ENCODE assay signal across 8 mouse cellular contexts in the genomic region with DNA sequence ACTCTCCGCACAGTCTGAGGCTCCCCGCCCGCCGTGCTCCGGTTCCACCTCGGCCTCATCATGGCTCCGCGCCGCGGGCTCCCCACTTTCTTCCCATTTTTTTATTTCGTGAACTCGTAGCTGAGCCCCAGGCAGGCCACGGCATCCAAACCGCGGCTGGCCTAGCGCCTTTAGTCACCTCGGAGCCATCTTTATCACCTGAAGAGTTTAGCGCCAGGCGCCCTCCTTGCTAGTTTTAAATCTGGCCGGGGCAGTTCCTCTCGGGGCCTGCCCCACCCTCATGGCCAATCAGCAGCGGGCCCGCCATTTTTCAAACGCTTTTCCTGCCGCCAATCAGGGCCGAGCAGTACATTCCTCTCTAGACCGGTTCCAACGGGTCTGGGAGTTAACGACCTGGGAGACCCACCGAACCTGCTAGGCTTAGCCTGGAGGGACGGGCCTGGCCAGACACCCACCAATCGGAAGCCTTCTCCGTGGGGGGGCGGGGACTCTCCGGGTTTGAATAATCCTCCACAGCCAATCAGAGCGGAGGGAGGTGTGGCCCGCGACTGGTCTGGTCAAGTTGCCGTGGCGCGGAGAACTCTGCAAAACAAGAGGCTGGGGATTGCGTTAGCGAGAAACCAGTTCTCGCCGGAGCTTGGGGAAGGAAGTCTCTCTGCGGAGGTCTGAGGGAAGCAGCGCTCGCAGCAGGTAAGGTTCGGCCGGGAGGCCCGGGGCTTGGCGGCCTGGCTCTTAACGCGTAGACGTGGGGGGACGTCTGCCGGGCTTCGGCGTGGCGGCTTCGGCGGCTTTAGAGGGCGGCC. TPM values are rescaled to one million over a fixed set of nuclear protein-coding genes. Genes with fewer than 3 reads are reported as not detected.
DNase-seq lines count a peak whose midpoint lies in the region; ATAC-seq lines count a peak whose summit lies in the region.

Hmgb2 (plus strand) TSS at position 592 of the 803 bp plus-strand sequence.

- DNase-seq in T-cell, adult 2 months (ENCODE audit: low spot score), result peak; percentile 99
- DNase-seq in cerebellum, postnatal 36 days, result peak; percentile 99 to 100
- peak; percentile 99 for DNase-seq in frontal cortex, postnatal 36 days (ENCODE audit: low spot score in 2 of 2)
- peak; percentile 99 for DNase-seq in left cerebral cortex, adult 11 months (ENCODE audit: low spot score)
- peak; percentile 100 for DNase-seq in lung, postnatal 4 days
- peak; percentile 99 for DNase-seq in retina, postnatal 7 days (ENCODE audit: low read depth, low spot score)
- peak; percentile 98 for DNase-seq in urinary bladder, adult 2 months (ENCODE audit: low spot score)

- no peaks in the 10 kb centered on the region for H3K27me3 ChIP-seq in hindbrain, embryonic 15.5 days

- no peaks in the 10 kb centered on the region for H3K9me3 ChIP-seq in hindbrain, embryonic 15.5 days

- H3K9ac ChIP-seq in hindbrain, embryonic 15.5 days, result peak within 1 kb of the TSS; percentile 92

- H3K36me3 ChIP-seq in hindbrain, embryonic 15.5 days, result no peaks in the 10 kb centered on the region

- H3K4me2 ChIP-seq in hindbrain, embryonic 15.5 days, result peak within 1 kb of the TSS; percentile 70

- H3K4me1 ChIP-seq in hindbrain, embryonic 15.5 days (replicated peaks), result peaks cover 4% of the 10 kb centered on the region; the same call in 1 of the 2 replicates

- peak; percentile 100 for ATAC-seq in hindbrain, embryonic 15.5 days (ENCODE audit: low FRiP score, low read depth)

- H3K27ac ChIP-seq in hindbrain, embryonic 15.5 days (replicated peaks), result peak within 1 kb of the TSS; percentile 99

- WGBS in hindbrain, embryonic 15.5 days, result under 1% methylated on average over 63 of the region's 63 CpGs

- peak within 1 kb of the TSS; percentile 97 for H3K4me3 ChIP-seq in hindbrain, embryonic 15.5 days

RNA-seq across cellular contexts. Expression of gene Hmgb2, which starts in this region (rescaled TPM):
- 80.2 and 93.6 TPM in 2 replicates for polyA plus RNA-seq in hindbrain, embryonic 15.5 days (2015; fragmentation: Nextera tagmentation; extraction: Ambion mirVana)
- polyA plus RNA-seq in urinary bladder, adult 2 months (2012; rRNA removed), result 15.4 and 20.4 TPM in 2 replicates

Comparison
In these comparisons a context has a peak if more than half of its experiments do, and no peak if none do; other contexts are left out.
1. Peak in every context shown above with its lines: DNase-seq, ATAC-seq, H3K4me3 ChIP-seq and H3K27ac ChIP-seq.